Mouse (Mus musculus): Measurements from ENCODE around the gene Rfxap. TPM values are rescaled to one million over a fixed set of nuclear protein-coding genes. Genes with fewer than 3 reads are reported as not detected.

Rfxap gene
- polyA plus RNA-seq, 1 experiment, result 30.1 TPM

GRCm38 (mm10) chr3:54809111-54809510 lies 1.5 kb upstream of the Rfxap start:
- no peak overlapping the region for H3K4me3 ChIP-seq (replicated peaks; ENCODE audit: control insufficient read depth, low read depth, low read length)
- TF ChIP-seq POLR2A (IDR thresholded peaks at IDR 0.05; ENCODE audit: borderline replicate concordance, control insufficient read depth, low read depth, low read length) (no peak), CTCF (IDR thresholded peaks at IDR 0.05; ENCODE audit: control insufficient read depth, insufficient read depth, low read length) (no peak)
- no peak overlapping the region for H3K27ac ChIP-seq (ENCODE audit: control insufficient read depth, insufficient read depth, low read depth, low read length, poor library complexity)
- 65% methylated on average over 5 of the region's 5 CpGs for WGBS
- H3K4me1 ChIP-seq (ENCODE audit: control insufficient read depth, insufficient read depth, low read length), result no peaks in the 10 kb centered on the region

- Histone ChIP-seq H3K4me3 (replicated peaks; ENCODE audit: control insufficient read depth, low read depth, low read length) (peak overlapping the region; percentile 96), H3K4me1 (ENCODE audit: control insufficient read depth, insufficient read depth, low read length) (no peaks in the 10 kb centered on the region), H3K27ac (ENCODE audit: control insufficient read depth, insufficient read depth, low read depth, low read length, poor library complexity) (peak overlapping the region; percentile 77)
- under 1% methylated on average over 56 of the region's 56 CpGs for WGBS
- TF ChIP-seq POLR2A (IDR thresholded peaks at IDR 0.05; ENCODE audit: borderline replicate concordance, control insufficient read depth, low read depth, low read length) (no peak), CTCF (IDR thresholded peaks at IDR 0.05; ENCODE audit: control insufficient read depth, insufficient read depth, low read length) (no peak)
Measured at GRCm38 (mm10) chr3:54807061-54807661, 430 bp downstream of the Rfxap start.

DNA sequence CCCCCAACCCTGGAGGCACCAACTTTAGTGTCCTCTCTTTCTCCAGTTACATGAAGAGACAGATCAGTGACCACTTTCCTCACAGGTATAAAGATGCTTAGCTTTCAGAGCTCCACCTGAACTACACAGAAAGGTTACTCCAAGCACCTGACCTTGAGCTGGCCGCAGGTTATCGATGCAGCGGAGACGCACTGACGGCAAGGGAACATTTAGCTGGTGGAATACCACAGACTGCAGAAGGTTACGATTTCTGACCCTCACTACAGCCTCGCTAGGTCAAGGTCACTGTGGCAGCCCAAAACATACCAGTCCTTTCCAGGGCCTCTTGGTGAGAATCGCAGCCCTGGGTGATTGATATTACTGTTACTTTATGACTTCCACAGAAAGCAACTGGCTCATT lies 3.9 kb downstream of the Rfxap start:
- WGBS, result 96% methylated on average over 8 of the region's 8 CpGs
- Histone ChIP-seq H3K27ac (ENCODE audit: control insufficient read depth, insufficient read depth, low read depth, low read length, poor library complexity) (no peak overlapping the region), H3K4me1 (ENCODE audit: control insufficient read depth, insufficient read depth, low read length) (no peaks in the 10 kb centered on the region), H3K4me3 (replicated peaks; ENCODE audit: control insufficient read depth, low read depth, low read length) (no peak overlapping the region)
- no peak for TF ChIP-seq CTCF (IDR thresholded peaks at IDR 0.05; ENCODE audit: control insufficient read depth, insufficient read depth, low read length)
- TF ChIP-seq POLR2A (IDR thresholded peaks at IDR 0.05; ENCODE audit: borderline replicate concordance, control insufficient read depth, low read depth, low read length), result no peak

GRCm38 (mm10) chr3:54797211-54797610 lies 10.4 kb downstream of the Rfxap start:
- no peak overlapping the region for H3K4me3 ChIP-seq (replicated peaks; ENCODE audit: control insufficient read depth, low read depth, low read length)
- 37% methylated on average over 16 of the region's 16 CpGs for WGBS
- TF ChIP-seq POLR2A (IDR thresholded peaks at IDR 0.05; ENCODE audit: borderline replicate concordance, control insufficient read depth, low read depth, low read length), result no peak
- TF ChIP-seq CTCF (IDR thresholded peaks at IDR 0.05; ENCODE audit: control insufficient read depth, insufficient read depth, low read length), result peak; percentile 51; the same call in 1 of the 2 replicates
- H3K4me1 ChIP-seq (ENCODE audit: control insufficient read depth, insufficient read depth, low read length), result no peaks in the 10 kb centered on the region
- no peak overlapping the region for H3K27ac ChIP-seq (ENCODE audit: control insufficient read depth, insufficient read depth, low read depth, low read length, poor library complexity)

- no peak overlapping the region for H3K27ac ChIP-seq (ENCODE audit: control insufficient read depth, insufficient read depth, low read depth, low read length, poor library complexity)
- H3K4me1 ChIP-seq (ENCODE audit: control insufficient read depth, insufficient read depth, low read length), result no peaks in the 10 kb centered on the region
- H3K4me3 ChIP-seq (replicated peaks; ENCODE audit: control insufficient read depth, low read depth, low read length), result no peak overlapping the region
- 92% methylated on average over 1 of the region's 1 CpGs for WGBS
- TF ChIP-seq CTCF (IDR thresholded peaks at IDR 0.05; ENCODE audit: control insufficient read depth, insufficient read depth, low read length), result no peak
- TF ChIP-seq POLR2A (IDR thresholded peaks at IDR 0.05; ENCODE audit: borderline replicate concordance, control insufficient read depth, low read depth, low read length), result no peak
Measured at GRCm38 (mm10) chr3:54795806-54796205, 11.8 kb downstream of the Rfxap start.

DNA sequence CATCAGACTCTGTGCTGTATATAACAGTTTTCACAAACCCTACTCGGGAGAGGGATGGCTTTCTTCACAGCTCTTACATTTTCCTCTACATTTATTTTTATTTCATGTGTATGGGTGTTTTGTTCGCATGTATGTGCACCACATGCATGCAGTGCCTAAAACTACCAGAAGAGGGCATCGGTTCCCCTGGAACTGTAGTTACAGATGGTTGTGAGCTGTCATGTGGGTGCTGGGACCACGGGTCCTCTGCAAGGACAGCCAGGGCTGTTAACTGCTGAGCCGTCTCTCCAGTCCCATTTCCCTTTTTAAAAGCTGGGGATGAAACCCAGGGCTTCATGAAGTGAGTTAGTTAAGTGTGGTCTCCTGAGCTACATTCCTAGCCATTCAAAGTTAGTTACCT lies 12.2 kb downstream of the Rfxap start:
- Histone ChIP-seq H3K27ac (ENCODE audit: control insufficient read depth, insufficient read depth, low read depth, low read length, poor library complexity) (no peak overlapping the region), H3K4me1 (ENCODE audit: control insufficient read depth, insufficient read depth, low read length) (no peaks in the 10 kb centered on the region), H3K4me3 (replicated peaks; ENCODE audit: control insufficient read depth, low read depth, low read length) (no peak overlapping the region)
- TF ChIP-seq POLR2A (IDR thresholded peaks at IDR 0.05; ENCODE audit: borderline replicate concordance, control insufficient read depth, low read depth, low read length), result no peak
- no peak for TF ChIP-seq CTCF (IDR thresholded peaks at IDR 0.05; ENCODE audit: control insufficient read depth, insufficient read depth, low read length)
- WGBS, result 89% methylated on average over 5 of the region's 5 CpGs

DNA sequence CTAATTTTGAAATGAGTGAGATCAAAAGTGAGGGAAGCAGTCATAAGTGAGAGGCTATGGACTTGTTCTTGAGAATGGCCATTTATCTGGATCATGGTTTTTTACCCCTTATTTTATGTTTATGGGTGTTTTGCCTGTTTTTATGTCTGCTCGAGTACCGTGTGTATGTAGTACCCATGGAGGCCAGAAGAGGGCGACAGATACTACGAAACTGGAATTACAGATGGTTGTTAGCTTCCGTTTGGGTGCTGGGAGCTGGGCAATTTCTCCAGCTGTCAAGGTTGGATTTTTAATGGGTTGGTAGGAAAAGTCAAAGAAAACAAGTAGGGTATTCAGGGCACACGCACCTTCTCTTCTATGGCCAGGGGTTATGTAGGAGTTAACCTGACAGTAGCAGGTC lies 13.8 kb downstream of the Rfxap start:
- TF ChIP-seq POLR2A (IDR thresholded peaks at IDR 0.05; ENCODE audit: borderline replicate concordance, control insufficient read depth, low read depth, low read length), result no peak
- no peak for TF ChIP-seq CTCF (IDR thresholded peaks at IDR 0.05; ENCODE audit: control insufficient read depth, insufficient read depth, low read length)
- WGBS, result 85% methylated on average over 6 of the region's 6 CpGs

DNA sequence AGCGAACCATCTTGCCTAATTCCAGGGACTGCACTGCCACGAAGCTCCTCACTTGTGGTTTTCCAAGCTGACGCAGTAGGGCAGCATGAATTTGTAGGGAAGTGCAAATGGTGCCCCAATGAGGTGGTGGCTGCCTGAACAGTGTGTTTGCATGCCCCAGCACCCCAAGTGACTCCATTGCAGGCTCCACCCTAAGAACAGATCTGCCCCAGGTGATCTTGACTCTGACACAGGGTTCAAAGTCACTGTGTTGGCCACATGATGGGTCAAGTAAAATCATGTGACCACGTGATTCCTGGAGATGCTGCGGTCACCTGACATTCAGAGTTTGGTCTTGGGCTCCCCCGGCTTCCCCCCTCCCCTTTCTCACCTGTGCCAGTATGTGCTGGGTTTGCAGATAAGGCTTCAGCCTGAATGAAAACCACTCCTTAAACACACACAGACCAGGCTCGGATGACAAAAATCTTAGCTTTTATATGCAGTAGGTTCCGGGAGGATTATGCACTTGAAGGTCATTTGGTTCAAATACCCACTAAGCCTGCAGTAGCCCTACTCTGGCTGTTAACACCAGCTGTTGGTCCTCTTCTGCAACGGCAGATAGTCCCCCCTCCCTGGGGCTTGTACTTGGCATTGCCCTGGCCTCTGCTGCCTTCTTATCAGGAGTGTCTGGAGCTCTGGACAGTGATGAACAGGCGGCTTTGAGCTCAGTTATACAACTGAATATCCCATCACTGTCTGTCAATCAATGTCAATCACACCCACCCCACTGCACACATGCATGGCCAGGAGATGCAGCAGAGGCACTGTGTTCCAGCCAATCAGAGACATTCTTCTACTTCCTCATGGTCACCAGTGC lies 15.5 kb downstream of the Rfxap start:
- Histone ChIP-seq H3K27ac (ENCODE audit: control insufficient read depth, insufficient read depth, low read depth, low read length, poor library complexity) (no peak overlapping the region), H3K4me1 (ENCODE audit: control insufficient read depth, insufficient read depth, low read length) (no peaks in the 10 kb centered on the region), H3K4me3 (replicated peaks; ENCODE audit: control insufficient read depth, low read depth, low read length) (no peak overlapping the region)
- TF ChIP-seq CTCF (IDR thresholded peaks at IDR 0.05; ENCODE audit: control insufficient read depth, insufficient read depth, low read length), result no peak
- no peak for TF ChIP-seq POLR2A (IDR thresholded peaks at IDR 0.05; ENCODE audit: borderline replicate concordance, control insufficient read depth, low read depth, low read length)
- WGBS, result 72% methylated on average over 10 of the region's 10 CpGs

More for the DNA sequence above, 13.8 kb downstream of the Rfxap start:
- Histone ChIP-seq H3K27ac (ENCODE audit: control insufficient read depth, insufficient read depth, low read depth, low read length, poor library complexity) (no peak overlapping the region), H3K4me1 (ENCODE audit: control insufficient read depth, insufficient read depth, low read length) (no peaks in the 10 kb centered on the region), H3K4me3 (replicated peaks; ENCODE audit: control insufficient read depth, low read depth, low read length) (no peak overlapping the region)

Data from bone marrow, adult 2 months (tissue).